Comparison of ENCODE assay signal across 27 mouse cellular contexts in the genomic region with DNA sequence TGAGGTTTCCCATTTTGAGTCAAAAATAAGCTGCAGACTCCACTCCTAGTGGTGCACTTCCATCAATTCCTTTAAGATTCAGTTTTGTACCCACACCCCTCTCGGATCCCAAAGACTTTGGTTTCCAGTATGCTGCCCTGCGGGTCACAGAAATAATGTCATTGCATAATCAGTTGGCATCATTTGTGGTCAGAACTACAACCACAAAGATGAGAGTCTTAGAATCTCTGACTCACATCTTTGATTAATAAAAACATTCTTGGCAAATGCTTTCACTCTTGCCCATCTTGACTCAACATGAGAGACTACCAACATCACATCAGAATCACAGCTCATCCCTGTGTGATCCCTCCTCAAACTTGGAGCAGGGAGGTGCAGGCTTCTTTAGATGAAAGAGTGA.
DNase-seq lines count a peak whose midpoint lies in the region; ATAC-seq and TF ChIP-seq lines count a peak whose summit lies in the region.
"Had no signal": no experiment of that assay in that cellular context is flagged by ENCODE, and none has a peak within 500 bp of the region (broad histone marks: within the 10 kb centered on the region; RNA-seq: fewer than 3 reads in every experiment).

No protein-coding gene starts in this region.

- H3K27ac ChIP-seq in forebrain, embryonic 12.5 days: no peak overlapping the region
- H3K27ac ChIP-seq: embryonic facial prominence, embryonic 13.5 days; embryonic facial prominence, embryonic 15.5 days; forebrain, embryonic 10.5 days; forebrain, embryonic 13.5 days; forebrain, embryonic 15.5 days had no signal

- no peak for TF ChIP-seq CTCF in Patski (IDR thresholded peaks at IDR 0.05)

- H3K4me3 ChIP-seq in forebrain, embryonic 12.5 days (replicated peaks): no peak overlapping the region
- H3K4me3 ChIP-seq: embryonic facial prominence, embryonic 13.5 days; embryonic facial prominence, embryonic 15.5 days; erythroblast, embryonic 14.5 days; forebrain, embryonic 10.5 days; forebrain, embryonic 13.5 days; forebrain, embryonic 15.5 days had no signal

- H3K9ac ChIP-seq in forebrain, embryonic 12.5 days: no peak overlapping the region
- H3K9ac ChIP-seq: embryonic facial prominence, embryonic 13.5 days; embryonic facial prominence, embryonic 15.5 days; forebrain, embryonic 13.5 days; forebrain, embryonic 15.5 days; forebrain, postnatal 0 days had no signal

- H3K36me3 ChIP-seq in forebrain, embryonic 12.5 days (replicated peaks): no peaks in the 10 kb centered on the region
- H3K36me3 ChIP-seq: embryonic facial prominence, embryonic 13.5 days; embryonic facial prominence, embryonic 15.5 days; forebrain, embryonic 10.5 days; forebrain, embryonic 15.5 days; G1E had no signal

- DNase-seq in 3134 (ENCODE audit: extremely low read depth, insufficient read length, low spot score) (peak; percentile 14), 416B (ENCODE audit: low read depth) (peak; percentile 41), Patski (ENCODE audit: low read depth, low spot score) (peak; percentile 79)
- peak; percentile 10 for DNase-seq in Muller cell, postnatal 12 days (ENCODE audit: inconsistent ontology term)
- DNase-seq in spleen, postnatal 10 days (ENCODE audit: low spot score in 2 of 2): no peak
- DNase-seq: adrenal gland, adult 2 months; adrenal gland, postnatal 10 days; adrenal gland, postnatal 25 days; cerebellum, adult 11 months; cerebellum, adult 18-20 months; cerebellum, adult 8-10 months; cerebellum, adult 9-11 months; cerebellum, postnatal 14 days; cerebellum, postnatal 36 days; embryo, embryonic 11 days; forebrain, postnatal 0 days had no signal

- ATAC-seq in Patski: peak; percentile 79
- ATAC-seq in forebrain, embryonic 12.5 days (ENCODE audit: low FRiP score): no peak
- no peak for ATAC-seq in inflammation-experienced regulatory T-cells, adult 6 months
- ATAC-seq: CD4-positive, CD25-positive, alpha-beta regulatory T cell, adult 4 months; forebrain, embryonic 13.5 days; forebrain, embryonic 15.5 days; forebrain, postnatal 0 days had no signal

- WGBS in forebrain, embryonic 12.5 days: 78% methylated on average over 2 of the region's 2 CpGs

- H3K4me1 ChIP-seq in forebrain, embryonic 12.5 days: no peaks in the 10 kb centered on the region
- H3K4me1 ChIP-seq: embryonic facial prominence, embryonic 13.5 days; embryonic facial prominence, embryonic 15.5 days; forebrain, embryonic 10.5 days; forebrain, embryonic 13.5 days; forebrain, embryonic 15.5 days had no signal

- in situ Hi-C loops in Patski (cut with MboI; ENCODE audit: low pct_unique_long_range_greater_than_20kb): no loop called here

- no peak overlapping the region for H3K4me2 ChIP-seq in forebrain, embryonic 12.5 days
- H3K4me2 ChIP-seq: embryonic facial prominence, embryonic 13.5 days; embryonic facial prominence, embryonic 15.5 days; forebrain, embryonic 13.5 days; forebrain, embryonic 15.5 days had no signal

- CTCF ChIA-PET in Patski (lab: Charles Lee): no interaction called here

- peaks cover 57% of the 10 kb centered on the region for H3K9me3 ChIP-seq in forebrain, embryonic 12.5 days
- H3K9me3 ChIP-seq: embryonic facial prominence, embryonic 15.5 days; G1E had no signal

- POLR2A ChIA-PET in Patski (lab: Charles Lee): no interaction called here

- no peaks in the 10 kb centered on the region for H3K27me3 ChIP-seq in Patski
- no peaks in the 10 kb centered on the region for H3K27me3 ChIP-seq in forebrain, embryonic 12.5 days
- H3K27me3 ChIP-seq: CH12.LX; embryonic facial prominence, embryonic 13.5 days; embryonic facial prominence, embryonic 15.5 days; forebrain, embryonic 13.5 days; forebrain, embryonic 15.5 days had no signal

Comparison
In these comparisons a context has a peak if more than half of its experiments do, and no peak if none do; other contexts are left out.
1. DNase-seq: peak in 3134 (single experiment), 416B (single experiment), Muller cell, postnatal 12 days (single experiment) and Patski (single experiment); none in spleen, postnatal 10 days (0 of 2).